Mouse (Mus musculus): ENCODE measurements around the gene Aldh8a1.

The Aldh8a1 gene

GRCm38 (mm10) chr10:21376682-21377473 is at the start of gene Aldh8a1:
Aldh8a1 (plus strand) TSS chr10:21377291.
- DNase-seq (ENCODE audit: low spot score), result no peak

GRCm38 (mm10) chr10:21327605-21328135 is 49.4 kb upstream of the Aldh8a1 start:
- DNase-seq (ENCODE audit: low spot score), result no peak

GRCm38 (mm10) chr10:21334349-21335105 is 42.6 kb upstream of the Aldh8a1 start:
- no peak for DNase-seq (ENCODE audit: low spot score)

- no peak for DNase-seq (ENCODE audit: low spot score)
These were observed 41.6 kb upstream of the Aldh8a1 start for GRCm38 (mm10) chr10:21335534-21335933.

- DNase-seq (ENCODE audit: low spot score), result no peak
These were observed 39.9 kb upstream of the Aldh8a1 start for GRCm38 (mm10) chr10:21337191-21337590.

GRCm38 (mm10) chr10:21341706-21342105 is 35.4 kb upstream of the Aldh8a1 start:
- DNase-seq (ENCODE audit: low spot score), result no peak

GRCm38 (mm10) chr10:21342331-21343005 is 34.6 kb upstream of the Aldh8a1 start:
- DNase-seq (ENCODE audit: low spot score), result no peak

- DNase-seq (ENCODE audit: low spot score), result no peak
These were observed 29.8 kb upstream of the Aldh8a1 start for GRCm38 (mm10) chr10:21347332-21347731.

- DNase-seq (ENCODE audit: low spot score), result no peak
These were observed 27.6 kb upstream of the Aldh8a1 start for GRCm38 (mm10) chr10:21349449-21349848.

GRCm38 (mm10) chr10:21349946-21350345 is 27.1 kb upstream of the Aldh8a1 start:
- DNase-seq (ENCODE audit: low spot score), result no peak

- DNase-seq (ENCODE audit: low spot score), result no peak
These were observed 26.3 kb upstream of the Aldh8a1 start for GRCm38 (mm10) chr10:21350531-21351515.

GRCm38 (mm10) chr10:21351766-21352165 is 25.3 kb upstream of the Aldh8a1 start:
- DNase-seq (ENCODE audit: low spot score), result no peak

- DNase-seq (ENCODE audit: low spot score), result no peak
These were observed 23.2 kb upstream of the Aldh8a1 start for GRCm38 (mm10) chr10:21353890-21354289.

GRCm38 (mm10) chr10:21354506-21354905 is 22.6 kb upstream of the Aldh8a1 start:
- DNase-seq (ENCODE audit: low spot score), result no peak

GRCm38 (mm10) chr10:21357986-21358385 is 19.1 kb upstream of the Aldh8a1 start:
- no peak for DNase-seq (ENCODE audit: low spot score)

GRCm38 (mm10) chr10:21359086-21359485 is 18.0 kb upstream of the Aldh8a1 start:
- DNase-seq (ENCODE audit: low spot score), result no peak

GRCm38 (mm10) chr10:21361871-21362270 is 15.2 kb upstream of the Aldh8a1 start:
- DNase-seq (ENCODE audit: low spot score), result no peak

- no peak for DNase-seq (ENCODE audit: low spot score)
These were observed 13.8 kb upstream of the Aldh8a1 start for GRCm38 (mm10) chr10:21363297-21363696.

GRCm38 (mm10) chr10:21364946-21365345 is 12.1 kb upstream of the Aldh8a1 start:
- DNase-seq (ENCODE audit: low spot score), result no peak

GRCm38 (mm10) chr10:21365897-21366296 is 11.2 kb upstream of the Aldh8a1 start:
- DNase-seq (ENCODE audit: low spot score), result no peak

GRCm38 (mm10) chr10:21366471-21366870 is 10.6 kb upstream of the Aldh8a1 start:
- DNase-seq (ENCODE audit: low spot score), result no peak
